Mouse (Mus musculus) kidney, embryonic 14.5 days (tissue): ENCODE results near the gene Gfod1. TPM values are rescaled to one million over a fixed set of nuclear protein-coding genes. Genes with fewer than 3 reads are reported as not detected.
A peak's percentile ranks its signal among the peaks of the same experiment; 100 is the strongest.

ENCODE experiments used
- ATAC-seq: fragments of 200-750 bp; cut with Nextera tagmentation; 2 replicates; pipeline ENCODE4 v1.8.0; 2017; ENCODE audit warnings: moderate number of reproducible peaks, mild to moderate bottlenecking, moderate TSS enrichment, moderate library complexity; ENCODE audit not compliant: low FRiP score, low TSS enrichment
- H3K27ac ChIP-seq: fragments of 300-500 bp; sonication (generic); 2 replicates; pipeline ENCODE4 v1.5.1; 2014; ENCODE audit warnings: low read depth, mild to moderate bottlenecking, low read length, moderate library complexity, mixed read lengths
- H3K27me3 ChIP-seq: fragments of 300-500 bp; sonication (generic); 2 replicates; pipeline ENCODE4 v1.6.1; 2014; ENCODE audit warnings: mild to moderate bottlenecking, low read length; ENCODE audit not compliant: control insufficient read depth, insufficient read depth
- H3K36me3 ChIP-seq: fragments of 300-500 bp; sonication (generic); 2 replicates; pipeline ENCODE4 v1.6.1; 2014; ENCODE audit warnings: low read length, mixed read lengths; ENCODE audit not compliant: control insufficient read depth, insufficient read depth
- H3K4me1 ChIP-seq: fragments of 300-500 bp; sonication (generic); 2 replicates; pipeline ENCODE4 v1.6.1; 2014; ENCODE audit warnings: low read length, mixed read lengths; ENCODE audit not compliant: control insufficient read depth, insufficient read depth
- H3K4me2 ChIP-seq: fragments of 300-500 bp; sonication (generic); replicated peaks from 2 replicates; pipeline ENCODE4 v1.6.1; 2014; ENCODE audit warnings: low read depth, mild to moderate bottlenecking, low read length
- H3K4me3 ChIP-seq: fragments of 300-500 bp; sonication (generic); 2 replicates; pipeline ENCODE4 v1.5.1; 2014; ENCODE audit warnings: mild to moderate bottlenecking, low read length
- H3K9ac ChIP-seq: fragments of 300-500 bp; sonication (generic); 2 replicates; pipeline ENCODE4 v1.6.1; 2014; ENCODE audit warnings: low read depth, mild to moderate bottlenecking, low read length, moderate library complexity
- H3K9me3 ChIP-seq: fragments of 300-500 bp; sonication (generic); 2 replicates; pipeline ENCODE4 v1.6.1; 2016; ENCODE audit warnings: low read length; ENCODE audit not compliant: control insufficient read depth
- WGBS: fragments of 180-500 bp; shearing (Covaris S2); extraction: QIAGEN DNeasy Blood & Tissue Kit; methylation state at CpG from one replicate; pipeline ENCODE4 v1.1.7; 2014; 5-methylcytosine and 5-hydroxymethylcytosine counted together
- polyA plus RNA-seq: library from polyadenylated mRNA; unstranded; fragments of >200 nt; fragmentation: Nextera tagmentation; extraction: Ambion mirVana; gene quantifications from 2 replicates; pipeline ENCODE4 v1.2.1, GENCODE M21; 2014

The Gfod1 gene
- polyA plus RNA-seq, 1 experiment from 2014 or later = 0.41 TPM

DNA sequence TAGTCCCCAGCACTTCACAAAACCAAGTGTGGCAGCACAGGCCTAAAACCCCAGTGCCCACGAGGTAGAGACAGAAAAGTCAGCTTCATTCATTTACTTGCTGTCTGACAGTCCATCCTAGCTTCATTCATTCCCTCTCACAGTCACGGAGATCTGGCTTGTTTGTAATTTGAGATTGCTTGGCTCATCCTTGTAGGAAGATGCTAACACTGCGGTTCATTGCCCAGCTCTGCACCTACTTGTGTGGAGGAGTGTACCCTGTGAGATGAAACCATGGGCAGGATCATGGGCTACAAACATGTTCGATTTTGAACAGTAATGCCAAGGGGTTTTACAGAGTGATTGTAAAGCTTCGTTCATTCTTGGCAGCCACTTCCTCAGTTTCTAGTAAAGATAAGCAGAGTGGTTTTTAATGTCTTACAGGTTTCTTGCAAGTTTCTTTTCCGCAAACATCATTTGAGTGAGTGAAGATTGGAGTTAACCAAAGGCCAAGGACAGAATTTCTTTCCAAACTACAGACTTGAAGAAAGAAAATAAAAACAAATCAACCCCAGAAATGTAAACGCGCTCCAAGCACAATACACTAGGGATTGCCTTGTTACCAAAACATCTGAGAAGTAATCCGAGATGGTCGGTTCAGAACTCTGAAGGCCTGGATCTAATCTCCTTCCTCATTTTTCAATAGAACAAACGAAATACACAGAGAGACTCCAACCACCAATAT lies 27.9 kb upstream of the Gfod1 start:
- Histone ChIP-seq H3K4me2 (no peak overlapping the region), H3K9me3 (no peaks in the 10 kb centered on the region), H3K4me1 (no peaks in the 10 kb centered on the region), H3K9ac (no peak overlapping the region), H3K27me3 (no peaks in the 10 kb centered on the region), H3K36me3 (no peaks in the 10 kb centered on the region), H3K4me3 (no peak overlapping the region), H3K27ac (no peak overlapping the region)
- peak; percentile 62; the same call in 1 of the 2 replicates for ATAC-seq
- 27% methylated on average over 11 of the region's 11 CpGs for WGBS

DNA sequence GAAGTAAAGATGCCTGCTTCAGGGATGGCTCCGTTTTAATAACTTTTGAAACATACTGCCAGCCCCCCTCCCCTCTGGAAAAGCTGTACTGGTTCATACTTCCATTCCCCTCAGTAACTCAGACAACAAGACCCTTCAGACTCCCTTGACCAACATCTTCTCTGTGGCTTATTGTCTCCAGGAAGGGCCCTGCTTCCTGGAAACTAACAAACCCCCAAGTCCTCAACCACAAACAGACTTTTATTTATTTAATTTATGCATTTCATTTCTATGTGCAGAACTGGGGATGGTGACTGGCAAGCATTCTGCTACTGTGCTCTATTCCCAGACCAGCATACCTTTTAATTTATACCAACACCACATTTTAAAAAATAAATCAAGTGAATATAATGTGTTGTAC lies 21.5 kb upstream of the Gfod1 start:
- WGBS = 64% methylated on average over 1 of the region's 1 CpGs
- no peak for ATAC-seq
- no peaks in the 10 kb centered on the region for H3K27me3 ChIP-seq
- H3K9me3 ChIP-seq = no peaks in the 10 kb centered on the region
- no peak overlapping the region for H3K27ac ChIP-seq
- H3K36me3 ChIP-seq = no peaks in the 10 kb centered on the region
- H3K4me3 ChIP-seq = no peak overlapping the region
- H3K4me2 ChIP-seq = no peak overlapping the region
- no peak overlapping the region for H3K9ac ChIP-seq
- H3K4me1 ChIP-seq = no peaks in the 10 kb centered on the region

DNA sequence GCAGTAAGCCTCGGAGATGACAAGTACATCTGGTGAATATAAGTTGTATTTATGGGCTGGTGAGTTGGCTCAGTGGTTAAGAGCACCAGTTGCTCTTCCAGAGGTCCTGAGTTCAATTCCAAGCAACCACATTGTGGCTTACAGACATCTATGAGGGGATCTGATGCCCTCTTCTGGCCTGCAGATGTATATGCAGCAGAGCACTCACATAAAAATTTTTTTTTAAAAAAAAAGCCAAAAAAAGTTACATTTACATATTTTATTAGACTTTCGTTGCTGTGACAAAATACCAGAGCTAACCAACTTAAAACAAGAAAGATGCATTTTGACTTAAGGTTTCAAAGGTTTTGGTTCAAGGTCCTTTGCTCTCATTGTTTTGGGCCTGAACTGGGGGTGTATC lies 17.5 kb upstream of the Gfod1 start:
- no peak overlapping the region for H3K4me2 ChIP-seq
- H3K9me3 ChIP-seq = no peaks in the 10 kb centered on the region
- ATAC-seq = no peak
- H3K36me3 ChIP-seq = no peaks in the 10 kb centered on the region
- H3K9ac ChIP-seq = no peak overlapping the region
- no peaks in the 10 kb centered on the region for H3K27me3 ChIP-seq
- 73% methylated on average over 2 of the region's 2 CpGs for whole genome bisulfite sequencing
- no peak overlapping the region for H3K27ac ChIP-seq
- H3K4me3 ChIP-seq = no peak overlapping the region
- H3K4me1 ChIP-seq = no peaks in the 10 kb centered on the region

DNA sequence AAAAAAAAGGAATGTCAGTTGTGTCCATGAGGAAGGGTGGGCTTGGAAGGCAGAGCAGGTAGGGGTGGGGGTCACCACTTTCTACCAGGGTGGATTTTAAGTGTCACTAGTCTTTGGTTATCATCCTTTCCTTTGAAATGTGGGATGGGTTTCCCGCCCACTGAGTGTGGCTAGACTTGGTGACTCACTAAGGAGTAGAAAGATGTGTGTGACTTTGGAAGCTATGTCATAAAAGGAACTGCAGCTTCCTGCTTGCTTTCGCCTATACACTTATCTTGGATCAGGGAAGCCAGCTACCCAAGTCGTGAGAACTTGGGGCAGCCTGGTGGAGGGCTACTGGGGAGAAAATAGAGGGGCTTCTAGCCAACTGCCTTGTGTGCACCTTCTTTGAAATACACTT lies 15.4 kb upstream of the Gfod1 start:
- WGBS = 64% methylated on average over 3 of the region's 3 CpGs
- H3K4me2 ChIP-seq = no peak overlapping the region
- H3K27me3 ChIP-seq = no peaks in the 10 kb centered on the region
- no peak overlapping the region for H3K27ac ChIP-seq
- H3K9ac ChIP-seq = no peak overlapping the region
- no peaks in the 10 kb centered on the region for H3K9me3 ChIP-seq
- ATAC-seq = no peak
- no peaks in the 10 kb centered on the region for H3K4me1 ChIP-seq
- H3K4me3 ChIP-seq = no peak overlapping the region
- H3K36me3 ChIP-seq = no peaks in the 10 kb centered on the region

DNA sequence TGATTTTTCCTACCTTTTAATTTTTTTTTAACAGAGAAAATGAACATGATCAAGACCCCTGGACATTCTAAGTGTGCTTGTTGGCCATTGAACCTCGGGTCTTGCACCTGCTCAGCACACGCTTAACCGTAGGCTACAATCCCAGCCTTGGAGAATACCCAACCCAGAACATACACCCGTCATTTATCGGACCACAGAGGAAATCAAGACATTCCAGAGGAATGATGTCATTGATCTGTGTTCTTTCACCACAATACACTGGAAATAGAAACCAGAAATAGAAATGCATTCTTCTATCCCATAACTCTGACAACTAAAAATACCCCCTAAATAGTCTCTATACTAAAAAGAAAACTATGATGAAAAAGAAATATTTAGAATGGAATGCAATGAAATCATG lies 13.4 kb upstream of the Gfod1 start:
- no peaks in the 10 kb centered on the region for H3K36me3 ChIP-seq
- H3K27ac ChIP-seq = no peak overlapping the region
- ATAC-seq = no peak
- WGBS = 81% methylated on average over 5 of the region's 5 CpGs
- no peaks in the 10 kb centered on the region for H3K4me1 ChIP-seq
- no peak overlapping the region for H3K9ac ChIP-seq
- H3K4me3 ChIP-seq = no peak overlapping the region
- H3K9me3 ChIP-seq = no peaks in the 10 kb centered on the region
- H3K27me3 ChIP-seq = no peaks in the 10 kb centered on the region
- no peak overlapping the region for H3K4me2 ChIP-seq

DNA sequence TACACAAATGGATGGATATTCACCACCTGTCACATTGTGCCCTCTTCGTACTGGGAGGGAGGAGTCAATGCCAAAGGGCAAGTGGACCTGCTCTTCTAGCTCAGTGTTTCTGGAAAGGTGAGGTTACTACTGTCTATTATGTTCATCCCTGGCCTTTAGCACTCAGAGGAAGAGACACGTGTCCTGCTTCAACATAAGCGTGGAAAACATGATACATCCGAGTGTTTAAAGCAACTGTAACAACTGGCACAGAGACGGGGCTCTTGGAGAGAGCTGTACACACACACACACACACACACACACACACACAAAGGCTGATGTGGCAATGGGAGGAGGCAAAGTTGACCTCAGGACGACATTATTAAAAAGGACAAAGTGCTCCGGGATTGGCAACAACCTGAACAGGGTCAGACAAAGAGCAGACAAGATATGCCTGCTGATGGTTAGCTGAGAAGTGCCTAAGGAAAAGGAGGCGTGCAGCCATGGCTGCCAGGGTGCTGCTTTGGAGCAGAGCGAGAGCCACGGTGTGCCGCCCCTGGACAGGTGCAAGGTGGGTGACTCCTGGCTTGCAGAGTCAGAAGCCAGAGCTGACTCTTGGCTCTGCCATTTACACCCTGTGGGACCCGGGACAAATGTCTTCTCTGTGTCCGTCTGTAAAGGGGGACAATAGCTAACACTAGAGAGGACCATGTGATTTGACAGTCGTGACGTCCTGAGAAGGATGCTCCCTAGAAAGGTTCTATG lies 1.4 kb upstream of the Gfod1 start:
- H3K4me2 ChIP-seq = no peak overlapping the region

DNA sequence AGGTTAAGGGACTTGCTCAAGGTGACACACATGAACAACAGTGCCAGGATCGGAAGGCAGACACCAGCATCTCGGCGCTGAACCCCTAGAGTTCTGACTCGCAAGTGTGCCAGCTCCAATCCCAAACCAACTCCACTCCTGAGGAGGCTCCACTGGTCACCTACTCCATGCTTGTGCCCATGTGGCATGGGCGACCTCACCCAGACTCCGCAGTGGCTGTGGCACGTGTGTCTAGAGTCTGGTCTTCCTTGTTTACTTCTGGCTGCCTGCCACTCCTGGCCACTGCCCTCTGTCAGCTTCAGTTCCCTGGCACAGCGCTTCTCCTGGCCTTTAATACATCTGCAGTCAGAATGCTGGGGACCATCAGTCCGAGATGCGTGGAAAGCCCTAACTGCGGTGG lies 728 bp upstream of the Gfod1 start:
- H3K4me2 ChIP-seq = peak overlapping the region; percentile 100
- H3K9ac ChIP-seq = no peak overlapping the region
- H3K27ac ChIP-seq = no peak overlapping the region
- peak overlapping the region; percentile 69 for H3K4me3 ChIP-seq
- WGBS = 31% methylated on average over 11 of the region's 11 CpGs
- H3K9me3 ChIP-seq = no peaks in the 10 kb centered on the region
- peaks cover 17% of the 10 kb centered on the region; the same call in 1 of the 2 replicates for H3K4me1 ChIP-seq
- ATAC-seq = no peak
- H3K36me3 ChIP-seq = no peaks in the 10 kb centered on the region
- H3K27me3 ChIP-seq = peaks cover 30% of the 10 kb centered on the region

More for the DNA sequence above, 1.4 kb upstream of the Gfod1 start:
- Histone ChIP-seq H3K9me3 (no peaks in the 10 kb centered on the region), H3K36me3 (no peaks in the 10 kb centered on the region), H3K27me3 (peaks cover 25% of the 10 kb centered on the region), H3K4me1 (peaks cover 17% of the 10 kb centered on the region; the same call in 1 of the 2 replicates), H3K27ac (no peak overlapping the region), H3K9ac (no peak overlapping the region), H3K4me3 (no peak overlapping the region)
- WGBS = 81% methylated on average over 15 of the region's 15 CpGs
- ATAC-seq = no peak

DNA sequence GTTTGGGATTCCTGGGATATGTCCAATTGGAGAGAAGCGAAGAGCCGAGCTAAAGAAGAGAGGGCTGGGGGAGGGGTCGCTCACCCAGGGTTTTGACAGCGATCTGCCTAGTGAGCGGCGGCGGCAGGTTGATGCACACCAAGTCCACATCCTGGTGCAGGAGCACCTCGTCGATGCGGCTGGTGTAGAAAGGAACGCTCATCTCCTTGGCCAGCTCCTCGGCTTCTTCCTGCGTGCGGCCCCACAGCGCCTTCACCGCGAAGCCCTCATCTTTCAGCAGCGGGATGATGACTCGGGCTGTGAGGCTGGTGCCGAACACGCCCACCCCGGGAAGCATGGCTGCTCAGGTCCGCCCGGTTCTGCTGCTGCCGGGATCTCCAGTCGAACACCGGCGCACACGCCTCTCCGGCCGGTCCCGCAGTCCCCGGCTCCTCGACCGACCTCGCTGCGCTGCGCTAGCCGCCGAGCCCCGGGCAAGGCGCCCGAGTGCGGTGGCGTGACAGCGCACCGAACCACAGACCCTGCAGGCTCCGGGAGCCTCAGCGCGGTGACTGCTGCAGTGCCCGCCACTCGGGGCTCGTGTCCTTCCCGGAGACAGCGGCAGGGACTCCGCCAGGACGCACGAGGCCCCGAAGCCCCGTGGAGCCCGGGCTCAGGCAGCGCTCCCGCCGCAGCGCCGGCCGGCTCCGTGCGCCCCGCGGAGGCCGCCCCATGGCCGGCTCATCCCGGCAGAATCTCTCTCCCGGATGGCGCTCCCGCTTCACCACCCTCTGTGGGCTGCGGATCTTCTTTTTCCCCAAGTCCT lies 609 bp downstream of the Gfod1 start:
- ATAC-seq = peak; percentile 1

More for the DNA sequence above, 609 bp downstream of the Gfod1 start:
- WGBS = 1% methylated on average over 75 of the region's 78 CpGs
- Histone ChIP-seq H3K9me3 (no peaks in the 10 kb centered on the region), H3K4me3 (peak overlapping the region; percentile 69), H3K9ac (peak overlapping the region; percentile 68), H3K4me1 (peaks cover 17% of the 10 kb centered on the region; the same call in 1 of the 2 replicates), H3K27me3 (peaks cover 34% of the 10 kb centered on the region), H3K36me3 (no peaks in the 10 kb centered on the region), H3K27ac (peak overlapping the region; percentile 62; the same call in 1 of the 2 replicates), H3K4me2 (peak overlapping the region; percentile 100)
